Mouse (Mus musculus) layer of hippocampus, adult 9-10 months (tissue): Measurements from ENCODE around the gene Greb1.
A peak's percentile ranks its signal among the peaks of the same experiment; 100 is the strongest.
"Not testable (repeated sequence)": the region's sequence is repeated elsewhere in the genome, so short reads cannot be mapped to it uniquely, and the experiment has no call there.

ENCODE experiments used
- DNase-seq: peaks from one replicate; pipeline ENCODE4 v3.0.0; 2022; ENCODE audit warnings: low spot score

Gene Greb1

DNA sequence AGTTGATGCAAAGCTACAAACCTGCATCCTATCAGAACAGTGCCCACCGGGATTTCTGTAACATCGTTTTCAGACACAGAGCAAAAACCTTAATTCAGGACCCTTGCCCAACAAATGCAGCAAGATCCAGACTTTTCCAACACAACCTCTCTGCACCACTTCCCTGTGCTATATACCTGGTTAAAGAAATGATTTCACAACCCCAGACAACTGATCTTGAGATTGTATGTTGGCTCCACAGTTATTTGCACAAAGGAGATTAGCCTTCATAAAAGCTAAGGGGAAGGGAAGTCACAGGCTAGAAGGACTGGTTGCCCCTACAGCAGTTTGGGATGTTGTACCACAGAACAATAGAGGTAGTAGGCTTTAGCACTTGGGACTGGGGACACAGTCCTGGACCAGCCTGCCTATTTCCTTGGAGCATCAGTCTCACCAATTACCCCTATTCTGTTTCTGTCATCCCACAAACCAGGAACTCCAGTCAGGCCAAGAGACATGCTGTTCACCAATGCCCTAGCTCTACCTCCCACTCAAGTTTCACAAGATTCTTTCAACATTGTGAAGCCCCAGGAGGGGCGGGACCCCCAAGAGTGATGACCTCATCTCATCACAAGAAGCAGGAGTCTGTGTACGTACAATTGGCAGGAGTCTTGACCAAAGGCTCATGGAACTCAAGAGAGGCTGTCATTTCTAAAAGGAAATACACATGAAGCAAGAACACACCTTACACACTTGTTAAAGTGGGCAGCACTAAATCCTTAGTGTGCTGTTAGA, 36.9 kb downstream of the Greb1 start:
- no peak for DNase-seq

DNA sequence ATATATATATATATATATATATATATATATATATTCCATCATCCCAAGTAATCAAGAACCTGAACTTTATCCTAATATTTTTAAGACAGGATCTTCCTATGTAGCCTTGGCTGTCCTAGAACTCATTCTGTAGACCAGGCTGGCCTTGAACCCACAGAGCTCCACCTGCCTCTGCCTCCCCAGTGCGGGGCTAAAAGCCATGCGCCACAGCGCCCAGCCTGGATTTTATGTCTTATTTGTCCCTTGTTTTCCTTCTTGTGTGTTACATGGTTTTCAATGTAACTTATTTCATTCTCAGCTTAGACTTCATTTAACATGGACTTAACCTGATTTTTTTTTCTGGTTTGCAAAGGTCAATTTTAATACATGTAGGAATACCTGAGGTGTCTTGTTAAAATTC, 39.2 kb downstream of the Greb1 start:
- no peak for DNase-seq

DNA sequence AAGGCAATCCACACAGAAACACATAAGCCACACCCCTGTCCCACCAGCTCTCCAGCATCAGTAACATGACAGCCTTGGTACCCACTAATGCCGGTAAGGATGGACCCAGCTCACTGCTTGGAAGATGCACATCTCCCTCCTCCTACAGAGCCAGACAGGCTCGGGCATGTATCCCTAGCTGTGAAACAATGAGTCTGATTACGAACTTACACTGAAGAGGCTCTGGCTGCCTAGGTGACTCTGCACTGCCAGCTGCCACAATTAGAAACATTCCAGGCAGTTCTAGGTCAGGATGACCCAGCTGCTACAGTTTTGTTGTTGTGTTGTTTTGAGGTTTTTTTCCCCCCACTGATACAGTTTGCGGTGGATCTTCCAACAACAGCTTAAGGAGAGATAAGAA, 40.4 kb downstream of the Greb1 start:
- DNase-seq = no peak

DNA sequence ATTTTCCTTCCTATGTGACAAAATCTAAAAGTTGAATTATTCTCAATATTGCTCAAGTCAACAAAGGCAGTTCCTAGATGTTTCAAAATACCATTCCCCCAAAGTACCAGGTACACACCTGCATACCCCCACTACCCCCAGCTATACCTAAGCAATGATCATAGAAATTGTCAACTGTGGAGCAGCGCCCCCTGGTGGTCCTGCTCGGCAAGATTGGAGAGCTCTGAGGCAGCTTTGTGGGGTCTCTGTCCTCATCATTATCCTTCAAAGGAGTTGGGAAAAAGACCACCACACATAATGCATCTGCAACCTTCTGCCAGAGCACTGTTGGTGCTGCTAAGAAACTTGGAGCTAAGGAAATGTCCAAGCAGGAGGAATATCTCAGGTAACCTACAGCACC, 46.4 kb downstream of the Greb1 start:
- DNase-seq = peak; percentile 6

DNA sequence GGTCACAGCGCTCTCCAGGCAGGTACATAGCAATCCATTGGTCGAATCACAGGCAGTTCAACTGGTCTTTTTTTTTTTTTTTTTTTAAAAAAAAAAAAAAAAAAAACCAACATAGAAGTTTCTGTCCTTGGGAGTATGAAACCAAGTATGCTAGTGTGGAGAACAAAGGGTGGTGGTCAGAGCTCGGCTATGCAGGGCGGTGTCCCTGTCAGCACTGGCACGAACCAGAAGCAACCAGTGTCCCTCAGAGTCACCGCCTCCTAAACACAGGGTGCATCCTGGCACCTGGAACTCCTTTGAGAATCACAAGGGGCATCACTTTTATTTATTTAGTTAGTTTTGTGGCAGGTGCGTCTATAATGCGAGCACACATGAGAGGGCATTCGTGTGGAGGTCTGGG, 47.1 kb downstream of the Greb1 start:
- no peak for DNase-seq

DNA sequence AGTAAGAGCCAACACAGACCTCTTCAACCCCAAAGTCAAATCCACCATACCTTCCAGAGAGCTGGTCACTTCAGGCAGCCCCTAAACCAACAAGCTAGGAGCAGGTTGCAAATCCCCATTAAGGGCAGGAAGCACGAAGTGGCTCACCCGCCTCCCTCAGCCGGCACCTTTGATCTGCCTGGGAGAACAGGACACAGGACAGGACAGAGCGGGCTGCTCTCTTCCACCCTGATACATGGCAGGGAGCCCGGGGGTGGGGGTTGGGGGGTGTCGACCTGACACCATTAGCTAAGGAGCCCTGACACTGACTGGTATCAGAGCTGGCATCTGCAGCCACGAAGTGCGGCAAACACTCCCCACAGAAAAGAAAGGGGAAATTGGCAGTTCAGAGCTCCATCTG, 47.6 kb downstream of the Greb1 start:
- no peak for DNase-seq

DNA sequence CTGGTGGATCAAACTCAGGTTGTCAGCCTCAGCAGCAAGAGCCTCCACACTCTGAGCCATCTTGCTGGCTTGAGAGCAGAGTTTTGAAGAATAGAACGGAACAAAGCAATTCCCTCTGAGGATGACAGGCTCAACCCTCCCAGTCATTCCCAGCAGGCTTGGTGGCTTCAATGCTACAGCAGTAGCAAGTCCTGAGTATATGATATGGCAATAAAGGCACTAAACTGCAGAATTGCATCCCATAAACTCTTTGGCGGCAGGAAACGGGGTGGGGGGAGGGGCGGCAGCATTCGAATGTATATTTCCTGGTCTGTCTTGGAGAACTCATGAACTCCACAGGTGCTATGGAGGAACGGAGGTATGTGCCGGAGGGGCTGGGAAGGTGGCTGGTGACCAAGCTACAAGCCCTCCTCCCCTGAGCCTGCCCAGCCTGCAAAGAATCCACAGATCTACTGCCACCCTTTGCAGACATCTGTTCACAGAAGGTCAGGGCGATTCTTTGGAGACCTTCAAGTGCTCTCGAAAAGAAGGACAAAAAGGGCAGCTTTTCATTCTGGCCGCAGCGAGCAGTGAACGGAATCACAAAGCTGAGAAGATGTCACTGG, 48.3 kb downstream of the Greb1 start:
- no peak for DNase-seq

DNA sequence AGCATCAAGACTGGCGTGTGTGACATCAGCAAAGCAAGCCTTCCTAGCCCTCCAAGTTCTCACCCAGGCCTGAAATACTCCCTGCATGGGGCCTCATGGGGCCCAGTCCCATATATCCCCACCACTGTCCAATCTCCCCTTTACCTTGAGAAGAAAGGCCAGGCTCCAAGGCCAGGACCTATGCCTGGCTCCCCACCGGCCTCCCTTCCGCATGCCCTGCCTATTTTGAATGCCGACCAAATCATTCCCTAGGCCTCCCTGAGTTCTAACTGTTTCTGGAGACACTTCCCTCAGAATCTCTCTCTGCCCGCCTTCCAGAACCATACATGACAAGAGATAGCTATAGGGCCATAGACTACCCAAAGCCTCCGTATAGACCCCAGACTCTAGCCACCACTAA, 49.1 kb downstream of the Greb1 start:
- DNase-seq = no peak

DNA sequence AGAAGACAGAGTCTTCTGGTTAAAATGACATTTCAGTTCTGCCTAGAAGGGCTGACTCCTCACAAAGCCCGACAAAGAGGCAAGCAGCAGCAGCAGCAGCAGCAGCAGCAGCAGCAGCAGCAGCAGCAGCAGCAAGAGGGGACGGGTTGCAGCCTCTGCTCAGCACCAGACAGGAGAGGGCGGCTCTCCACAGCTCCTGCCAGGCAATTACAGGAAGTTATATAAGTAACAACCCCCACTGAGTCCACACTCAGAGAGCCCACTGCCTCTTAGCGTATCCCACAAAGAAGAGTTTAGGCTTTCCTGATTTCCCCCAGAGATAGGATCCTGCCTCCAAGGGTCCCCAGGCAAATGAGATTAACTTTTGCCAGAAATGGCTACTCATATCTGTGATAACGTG, 60.6 kb downstream of the Greb1 start:
- no peak for DNase-seq

DNA sequence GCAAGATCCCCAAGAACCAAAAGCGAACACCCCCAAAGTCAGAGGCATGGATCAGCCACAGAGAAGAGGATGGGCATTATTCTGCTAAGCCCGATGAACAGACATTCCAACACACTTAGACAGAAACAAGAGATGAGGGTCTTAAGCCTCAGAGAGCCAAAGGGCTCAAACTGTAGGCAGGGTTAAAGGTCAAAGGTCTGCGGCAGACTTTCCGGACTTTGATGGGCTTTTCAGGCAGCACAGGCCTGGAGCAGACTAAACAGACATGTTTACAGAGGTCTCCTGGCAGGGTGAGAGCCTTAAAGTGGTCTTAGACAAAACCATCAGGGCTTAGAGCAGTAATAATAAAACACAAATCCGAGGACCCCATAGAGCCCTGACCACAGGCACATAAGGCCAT, 63.4 kb downstream of the Greb1 start:
- DNase-seq = no peak

DNA sequence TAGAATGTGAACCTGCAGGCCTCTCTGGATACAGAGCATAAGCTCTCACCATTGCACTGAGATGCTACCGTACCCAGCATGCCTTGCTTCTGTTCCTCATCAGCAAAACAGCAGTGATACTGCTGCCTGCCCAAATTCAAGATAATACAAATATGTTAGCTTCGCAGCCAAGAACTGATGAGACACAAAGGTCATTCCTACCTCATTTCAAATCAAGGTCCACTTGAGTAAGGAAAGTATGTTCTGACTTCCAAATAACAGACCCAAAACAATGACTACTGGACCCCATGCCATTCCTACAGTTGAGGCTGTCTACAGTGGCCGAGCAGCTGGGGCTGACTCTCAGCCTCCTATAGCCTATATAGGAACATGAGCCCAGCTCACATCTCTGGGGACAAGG, 66.0 kb downstream of the Greb1 start:
- no peak for DNase-seq

DNA sequence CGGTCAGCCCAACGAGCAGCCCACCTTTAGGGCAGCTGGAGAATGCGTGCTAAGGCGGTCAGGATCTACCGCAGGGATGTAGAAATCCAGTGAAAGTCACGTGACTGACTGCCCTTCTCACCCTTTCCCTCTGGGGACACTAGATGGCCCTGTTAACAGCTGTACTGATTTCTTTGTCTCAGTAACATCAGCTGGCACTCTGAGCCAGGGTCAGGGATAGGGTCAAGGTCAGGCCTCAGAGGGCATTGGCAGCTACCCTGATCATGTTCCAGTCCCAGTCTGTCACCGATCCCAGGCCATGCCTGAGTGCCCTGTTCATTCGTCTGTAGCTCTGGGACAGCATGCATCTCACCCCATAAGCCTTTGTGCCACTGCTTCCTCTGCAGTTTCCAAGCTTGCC, 66.7 kb downstream of the Greb1 start:
- no peak for DNase-seq

DNA sequence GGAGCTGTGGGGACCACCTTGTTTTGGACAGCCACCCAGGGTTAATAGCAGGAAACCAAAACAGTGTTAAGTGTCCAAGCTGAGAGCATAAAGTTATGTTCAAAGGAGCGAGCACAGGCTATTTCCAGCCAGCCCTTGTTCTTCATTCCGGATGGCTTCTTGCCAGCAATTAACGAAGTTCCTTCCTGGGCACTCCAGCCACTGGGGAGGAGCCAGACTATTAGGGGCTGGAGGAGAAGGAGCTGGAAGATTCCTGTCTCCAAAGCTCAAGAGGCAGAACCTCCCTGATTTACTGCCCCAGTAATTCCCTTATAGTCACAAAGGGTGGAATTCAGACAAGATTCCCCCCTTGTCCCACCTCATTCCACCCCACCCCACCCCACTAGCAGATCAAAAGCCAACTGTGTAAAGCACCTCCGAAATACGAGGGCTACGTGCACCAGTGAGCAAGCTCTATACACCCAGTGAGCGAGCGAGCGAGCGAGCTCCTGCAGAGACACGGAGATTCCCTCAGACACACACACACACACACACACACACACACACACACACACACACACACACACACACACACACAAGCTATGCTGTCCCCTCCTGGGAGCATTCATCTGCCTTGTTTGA, 69.5 kb downstream of the Greb1 start:
- DNase-seq = no peak

DNA sequence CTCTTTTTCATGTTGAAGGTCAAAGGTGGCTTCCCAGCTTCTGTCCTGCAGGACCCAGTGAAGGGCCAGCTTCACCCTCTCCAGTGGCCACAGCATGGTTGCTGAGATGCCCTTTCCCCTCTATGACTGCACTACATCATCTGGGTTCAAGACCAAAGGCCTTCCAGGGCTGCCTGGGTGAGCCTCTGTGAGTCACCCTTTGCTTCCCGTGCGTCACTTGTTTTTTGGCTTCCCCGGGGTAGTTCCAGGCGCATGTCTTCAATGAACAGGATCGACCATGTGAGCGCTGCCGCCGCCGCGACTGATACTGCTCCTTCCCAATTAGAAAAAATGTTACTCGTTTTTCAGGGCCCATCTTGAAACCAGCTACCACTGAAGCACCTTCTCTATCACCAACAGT, 70.5 kb downstream of the Greb1 start:
- no peak for DNase-seq

DNA sequence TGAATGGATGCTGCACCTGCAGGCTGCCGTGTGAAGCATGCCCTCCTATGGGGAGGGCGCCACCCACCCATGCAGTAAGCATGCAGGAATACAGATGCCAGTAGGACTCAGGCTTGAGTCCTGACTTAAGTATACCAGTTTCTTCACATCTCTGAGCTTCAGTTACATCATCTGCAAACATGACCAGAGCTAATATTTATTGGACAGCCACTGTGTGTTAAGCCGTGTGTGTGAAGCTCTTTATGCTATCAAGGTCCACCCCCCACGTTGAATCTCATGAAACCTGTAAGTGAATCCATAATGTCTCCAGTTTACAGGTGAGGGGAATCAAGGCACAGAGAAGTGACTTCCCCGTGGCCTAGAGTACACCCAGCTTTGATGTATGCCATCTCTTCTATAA, 72.5 kb downstream of the Greb1 start:
- DNase-seq = no peak

DNA sequence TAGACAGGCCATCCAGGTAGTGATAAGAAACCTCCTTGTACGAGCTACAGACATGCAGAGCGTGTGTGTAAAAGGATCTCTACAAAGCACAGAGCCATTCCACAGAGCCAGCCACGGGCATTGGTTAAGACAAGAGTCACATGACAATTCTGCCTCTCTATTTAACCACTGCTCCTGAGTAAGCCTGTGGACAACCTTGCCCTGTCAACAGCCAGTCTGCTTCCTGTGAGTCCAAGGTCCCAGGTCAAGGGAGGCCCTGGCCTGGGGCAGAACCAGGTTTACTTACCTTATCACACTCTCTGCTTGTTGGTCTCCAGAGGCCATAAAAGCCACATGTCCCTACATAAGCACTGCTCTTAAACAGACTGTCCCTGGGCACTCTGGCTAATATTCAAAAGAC, 74.5 kb downstream of the Greb1 start:
- DNase-seq = no peak

DNA sequence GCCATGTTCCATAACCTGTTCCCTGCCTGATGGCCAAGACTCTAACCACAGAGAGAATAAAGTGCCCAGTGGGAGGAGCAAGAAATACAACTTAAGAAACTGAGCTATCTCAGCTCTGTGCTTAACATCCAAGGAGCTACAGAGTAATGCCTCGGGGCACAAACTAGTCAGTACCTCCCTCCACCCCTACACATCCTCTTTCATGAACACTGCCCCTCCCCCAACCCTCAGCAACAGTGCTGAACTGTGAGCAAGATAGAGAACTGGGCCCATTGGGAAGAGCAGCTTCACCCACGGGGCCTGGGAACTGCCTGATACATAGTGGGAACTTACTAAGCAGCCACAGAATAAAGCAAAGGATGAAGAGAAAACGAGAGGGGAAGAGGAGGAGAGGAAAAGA, 77.1 kb downstream of the Greb1 start:
- no peak for DNase-seq

DNA sequence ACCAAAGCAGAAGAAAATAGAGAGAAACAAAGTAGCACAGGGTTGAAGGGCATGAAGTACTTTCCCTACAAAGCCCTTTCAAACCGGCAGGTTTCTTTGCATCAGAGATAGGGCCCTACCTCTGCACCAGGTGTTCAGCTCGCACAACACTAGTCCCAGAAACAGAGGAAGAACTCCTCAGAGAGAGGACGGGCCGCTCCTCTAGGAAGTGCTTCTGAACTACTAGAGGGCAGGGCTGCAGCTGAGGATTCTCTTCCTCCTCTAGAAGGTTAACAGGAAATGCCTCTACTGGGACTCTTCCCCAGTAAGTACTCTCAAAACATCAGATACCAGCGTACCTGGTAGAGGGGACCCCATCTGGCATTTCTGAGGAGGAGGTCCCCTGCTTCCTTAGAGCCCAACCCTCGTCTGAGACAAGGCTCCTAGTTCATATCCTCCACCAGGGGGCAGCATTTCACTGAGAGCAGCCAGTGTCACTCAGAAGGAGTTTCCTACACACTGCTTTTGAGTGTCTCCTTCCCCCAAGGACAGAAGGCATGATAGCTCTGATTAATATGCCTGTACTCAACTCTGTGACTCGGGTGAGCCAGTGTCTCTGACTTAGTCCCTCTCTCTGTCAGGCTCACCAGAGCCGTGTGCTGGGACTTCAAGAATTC, 81.9 kb downstream of the Greb1 start:
- DNase-seq = no peak

DNA sequence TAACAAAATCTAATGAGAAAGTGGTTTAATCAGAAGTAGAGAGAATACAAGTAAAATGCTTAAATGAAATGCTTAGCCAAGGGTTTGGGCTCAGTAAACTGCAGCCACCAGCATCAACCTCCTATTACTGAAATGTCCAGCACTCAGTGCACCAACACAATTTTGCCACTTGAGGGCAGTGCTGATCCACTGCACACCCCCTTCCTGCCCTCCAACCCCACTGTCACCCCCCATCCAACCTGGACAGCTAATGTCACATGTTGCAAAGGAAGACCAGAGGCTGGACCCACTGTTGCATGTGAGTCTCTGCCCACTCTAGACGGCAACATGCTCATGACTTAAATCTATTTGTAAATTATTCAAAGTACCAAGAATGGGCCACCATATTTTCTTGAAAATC, 83.0 kb downstream of the Greb1 start:
- no peak for DNase-seq

DNA sequence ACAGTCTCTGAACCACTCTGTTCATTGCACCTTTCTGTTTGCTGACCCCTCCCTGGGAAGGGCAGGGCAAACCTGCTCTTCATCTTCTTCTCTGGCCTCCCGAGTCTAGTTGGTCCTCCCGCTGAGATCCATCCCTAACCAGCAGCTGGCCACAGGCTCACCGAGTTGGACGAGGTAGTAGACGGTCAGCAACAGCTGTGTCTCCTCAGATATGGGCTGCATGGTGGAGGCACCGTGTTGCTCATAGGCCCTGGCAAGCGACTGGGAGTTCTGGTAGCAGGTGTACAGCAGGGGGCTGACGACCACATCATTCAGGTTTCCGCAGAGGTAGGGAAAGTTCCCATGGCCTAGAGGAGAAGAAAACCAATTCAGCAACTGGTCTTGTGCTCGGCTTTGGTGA, 86.1 kb downstream of the Greb1 start:
- no peak for DNase-seq

DNA sequence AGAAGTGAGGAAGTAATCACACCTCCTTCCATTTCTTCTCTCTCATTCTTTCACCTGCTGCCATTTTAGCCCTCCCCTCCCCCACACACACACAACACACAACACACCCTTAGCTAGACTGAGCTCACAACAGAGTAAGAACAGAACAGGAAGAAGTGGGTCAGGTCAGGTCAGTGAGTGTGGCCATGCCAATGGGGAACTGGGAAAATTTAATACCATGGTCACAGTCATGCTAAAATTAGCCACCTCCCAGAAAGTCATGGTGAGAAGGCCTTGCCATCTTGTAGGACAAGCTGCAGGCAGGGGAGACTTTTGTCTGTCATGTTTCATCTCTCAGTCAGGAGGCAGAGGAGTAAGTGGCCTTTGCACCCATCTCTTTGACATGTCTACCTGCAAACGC, 102.0 kb downstream of the Greb1 start:
- no peak for DNase-seq

DNA sequence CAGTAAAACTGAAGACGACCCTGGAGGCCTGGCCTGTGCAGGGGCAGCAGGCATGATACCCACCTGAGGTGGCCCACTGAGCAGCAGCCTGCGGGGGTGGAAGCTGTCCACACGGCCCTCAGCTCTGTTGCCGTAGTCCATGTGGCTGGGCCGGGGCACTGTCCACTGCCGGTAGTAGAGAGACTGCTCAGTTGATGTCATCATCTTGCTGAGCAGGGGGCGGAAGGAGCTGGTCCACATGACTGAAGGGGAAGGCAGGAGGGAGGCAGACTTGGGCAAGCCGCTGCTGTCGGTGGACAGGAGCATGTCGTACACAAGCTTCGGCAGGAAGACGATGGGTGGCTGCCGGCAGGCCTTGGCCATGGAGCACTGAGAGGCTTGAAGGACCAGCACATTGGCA, 104.5 kb downstream of the Greb1 start:
- DNase-seq = no peak

DNA sequence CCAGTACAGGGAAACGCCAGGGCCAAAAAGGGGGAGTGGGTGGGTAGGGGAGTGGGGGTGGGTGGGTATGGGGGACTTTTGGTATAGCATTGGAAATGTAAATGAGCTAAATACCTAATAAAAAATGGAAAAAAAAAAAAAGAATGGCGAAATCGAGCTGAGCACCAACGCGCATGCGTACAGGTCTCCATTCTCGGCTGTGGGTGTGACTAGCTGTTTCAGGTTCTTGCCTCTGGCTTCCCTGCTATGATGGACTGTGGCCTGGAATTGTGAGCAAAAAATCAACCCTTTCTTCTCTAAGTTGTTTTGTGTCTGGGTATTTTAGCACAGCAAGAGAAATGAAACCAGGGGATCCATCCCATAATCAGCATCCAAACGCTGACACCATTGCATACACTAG, 105.4 kb downstream of the Greb1 start:
- DNase-seq = not testable (repeated sequence)
